Mouse (Mus musculus) embryo, embryonic 10 days (tissue): ENCODE measurements around the gene Map3k15.

Experiments
- DNase-seq: peaks from one replicate; pipeline ENCODE4 v3.0.0-alpha.2; 2015; ENCODE audit warnings: low spot score

Map3k15 gene

DNA sequence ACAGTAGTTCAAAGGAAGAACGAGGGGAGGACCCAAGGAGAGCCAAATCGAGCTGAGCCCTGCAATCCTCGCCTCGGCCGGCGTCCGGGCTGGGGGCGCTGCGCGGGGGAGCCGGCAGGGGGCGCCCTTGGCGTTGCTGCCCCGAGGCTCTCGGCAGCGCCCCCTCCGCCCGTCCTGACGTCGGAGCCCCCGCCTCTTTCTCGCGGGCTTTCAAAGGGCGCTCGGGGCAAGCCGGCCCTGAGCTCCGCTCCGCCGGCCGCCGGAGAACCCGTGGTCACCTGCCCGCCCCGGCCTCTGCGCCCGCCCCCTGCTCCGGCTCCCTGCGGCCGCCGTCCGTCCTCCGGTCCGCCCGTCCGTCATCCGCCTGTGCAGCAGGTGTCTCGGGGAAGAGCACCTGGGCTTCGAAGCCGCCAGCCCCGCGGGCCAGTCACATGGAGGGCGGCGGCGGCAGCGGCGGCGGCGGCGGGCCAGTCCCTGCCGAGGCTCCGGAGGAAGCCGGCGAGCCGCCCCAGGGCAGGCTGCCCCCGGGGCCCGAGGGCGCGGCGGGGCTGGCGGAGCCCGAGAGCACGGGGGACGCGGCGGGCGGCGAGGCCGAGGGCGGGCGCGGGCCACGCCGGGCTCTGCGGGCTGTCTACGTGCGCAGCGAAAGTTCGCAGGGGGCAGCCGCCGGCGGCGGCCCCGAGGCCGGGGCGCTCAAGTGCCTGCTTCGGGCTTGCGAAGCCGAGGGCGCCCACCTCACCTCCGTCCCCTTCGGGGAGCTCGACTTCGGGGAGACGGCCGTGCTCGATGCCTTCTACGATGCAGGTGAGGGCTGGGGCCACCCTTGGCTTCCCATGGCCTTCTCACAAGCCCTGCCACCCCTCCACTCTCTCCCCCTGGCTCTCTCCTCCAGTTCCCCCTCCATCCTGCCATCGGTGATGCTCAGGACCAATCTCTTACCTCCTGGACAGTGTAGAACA lies at the start of gene Map3k15:
Map3k15 (plus strand) TSS at position 432 of the 959 bp plus-strand sequence.
- peak; percentile 30 for DNase-seq

DNA sequence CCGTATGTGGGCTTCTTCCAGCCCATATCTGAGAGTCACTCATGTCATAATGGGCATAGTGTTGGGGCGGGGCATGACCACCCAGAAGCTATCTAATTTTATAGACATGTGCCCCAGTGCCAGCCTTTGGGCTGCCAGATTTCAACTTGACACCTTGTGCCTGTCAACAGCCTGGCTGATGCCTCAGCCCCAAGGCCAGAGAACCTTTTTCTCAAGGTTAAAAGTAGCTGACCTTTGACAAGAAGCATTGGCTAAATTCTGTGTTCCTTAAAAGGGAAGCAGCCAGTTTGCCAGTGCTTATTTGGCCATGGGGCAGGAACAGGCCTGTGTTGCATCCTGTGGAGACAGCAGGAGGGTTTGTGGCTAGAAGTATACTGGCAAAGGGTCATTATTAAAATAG lies 45.7 kb upstream of the Map3k15 start:
- no peak for DNase-seq

DNA sequence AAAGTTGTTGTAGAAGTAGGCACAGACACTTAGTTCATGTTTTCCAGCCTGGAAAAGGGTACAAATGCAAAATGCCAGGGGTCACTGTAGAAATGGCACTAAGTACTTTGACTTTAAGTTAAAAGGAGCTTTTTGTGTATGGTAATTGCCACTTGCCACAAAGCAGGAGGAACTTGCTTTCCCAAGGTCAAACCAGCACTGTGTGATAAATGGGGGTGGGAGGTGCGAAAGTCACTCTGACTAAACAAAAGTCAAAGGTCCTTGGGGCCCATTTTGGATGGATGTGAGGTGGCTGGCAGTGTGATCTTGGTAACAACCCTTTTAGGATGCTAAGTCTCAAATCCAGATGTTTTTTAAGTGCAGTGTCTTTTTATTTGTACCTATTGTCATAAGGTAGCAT lies 44.6 kb upstream of the Map3k15 start:
- DNase-seq: peak; percentile 5

DNA sequence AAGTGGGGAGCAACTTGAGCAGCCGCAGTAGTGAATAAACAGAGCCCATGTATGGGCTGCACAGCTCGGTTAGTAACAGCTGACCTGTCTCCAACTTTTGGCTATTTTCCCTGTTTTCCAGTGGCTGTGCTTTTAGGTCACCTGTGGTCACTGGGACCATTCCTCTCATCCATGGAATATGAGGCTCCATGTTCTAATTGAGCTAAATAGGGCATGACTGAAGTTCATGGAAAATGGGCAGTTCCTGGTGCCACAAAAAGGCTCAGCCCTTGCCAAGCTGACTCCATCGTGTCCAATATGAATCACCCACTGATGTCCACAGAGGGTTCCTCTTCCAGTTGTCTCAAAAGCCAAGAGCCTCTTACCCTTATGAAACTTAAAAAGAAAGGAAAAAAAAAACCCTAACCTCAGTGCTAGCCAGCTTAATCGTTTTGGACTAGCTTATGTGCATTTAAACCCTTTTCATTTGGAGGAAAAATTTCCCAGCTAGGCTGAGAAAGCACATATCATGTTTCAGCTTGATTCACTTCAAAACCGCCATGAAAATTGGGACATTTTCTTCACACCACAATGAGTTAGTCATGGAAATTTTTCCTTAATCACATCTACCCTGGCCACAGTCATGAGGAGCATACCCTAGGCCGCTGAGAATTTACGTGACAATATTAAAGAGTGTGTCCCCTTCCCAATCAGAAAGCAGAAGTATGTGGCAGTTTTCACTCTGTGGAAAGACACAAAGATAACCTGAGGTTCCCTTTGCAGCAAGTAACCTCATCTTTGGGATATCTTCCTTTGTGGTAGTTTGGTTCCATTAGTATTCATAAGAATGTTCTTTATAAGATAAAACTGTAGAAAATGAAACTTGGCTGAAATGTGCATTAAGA lies 34.4 kb upstream of the Map3k15 start:
- DNase-seq: no peak

DNA sequence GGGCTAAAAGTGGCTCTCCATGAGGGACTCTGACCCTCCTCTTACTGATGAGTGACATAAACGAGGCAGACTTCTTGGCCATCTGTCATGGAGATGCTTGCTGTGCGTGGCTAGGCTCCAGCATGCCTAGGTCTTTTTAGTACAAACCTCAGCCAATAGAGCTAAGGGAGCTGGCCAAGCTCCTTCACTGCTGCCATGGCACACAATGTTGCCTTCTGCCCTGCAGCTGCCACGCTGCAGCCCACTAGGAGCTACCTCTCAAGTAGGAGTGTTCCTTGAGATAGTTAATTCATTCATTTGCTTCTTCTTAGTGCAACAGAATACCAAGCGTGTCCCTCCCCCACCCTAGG lies 33.8 kb upstream of the Map3k15 start:
- no peak for DNase-seq

DNA sequence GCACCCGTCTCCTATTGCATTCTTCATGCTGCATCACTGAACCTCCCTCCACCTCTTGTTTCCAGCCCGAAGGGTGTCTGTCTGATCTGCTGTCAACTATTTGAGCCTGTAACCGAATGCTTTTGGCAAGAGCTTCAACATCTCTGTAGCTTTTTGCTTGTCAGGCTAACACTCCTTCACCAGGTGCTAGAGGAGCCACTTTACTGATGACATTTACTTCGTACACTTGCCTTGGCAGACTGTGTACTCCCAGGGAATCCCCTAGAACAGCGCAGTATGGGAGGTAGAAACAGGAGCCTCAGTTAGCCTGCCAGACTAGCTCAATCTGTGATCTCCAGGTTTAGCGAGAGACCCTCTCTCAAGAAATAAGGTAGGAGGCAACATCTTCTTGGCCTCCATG lies 32.8 kb upstream of the Map3k15 start:
- DNase-seq: no peak

DNA sequence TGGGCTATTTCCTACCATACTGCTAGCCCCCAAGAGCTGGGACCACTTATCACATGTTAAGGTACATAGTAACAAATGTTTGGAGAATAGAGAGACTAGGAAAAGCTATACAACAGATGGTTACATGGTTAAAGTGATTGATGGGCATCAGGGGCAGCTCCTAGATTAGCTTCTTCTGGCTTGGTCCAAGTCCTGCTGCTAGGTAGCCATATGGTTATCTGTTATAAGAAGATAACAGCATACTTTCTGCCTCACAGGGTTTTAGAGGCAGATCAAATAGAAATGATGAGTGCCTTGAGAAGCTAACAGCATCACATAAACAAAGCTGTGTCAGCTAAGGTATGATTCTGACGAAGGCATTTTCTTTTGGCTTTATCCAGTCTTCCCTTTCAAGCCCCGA lies 26.8 kb upstream of the Map3k15 start:
- DNase-seq: no peak

DNA sequence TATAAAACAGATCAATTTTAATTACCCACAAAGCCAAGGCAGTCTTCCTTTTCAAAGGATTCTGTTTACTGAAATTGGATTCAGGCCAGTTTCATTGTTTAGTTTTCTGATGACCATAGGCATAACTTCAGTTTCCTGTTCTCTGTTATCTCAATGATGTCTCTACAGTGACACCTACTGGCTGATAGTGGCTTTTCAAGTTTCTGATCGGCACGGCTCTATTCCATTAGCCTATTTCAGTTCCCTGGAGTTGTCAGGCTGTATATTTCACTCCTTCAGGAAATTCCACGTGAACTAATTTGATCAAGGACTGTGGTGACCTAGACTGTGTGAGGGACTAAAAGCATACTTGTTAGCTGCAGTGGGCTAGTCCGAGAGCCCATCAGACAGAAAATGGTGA lies 25.0 kb upstream of the Map3k15 start:
- DNase-seq: peak; percentile 70

DNA sequence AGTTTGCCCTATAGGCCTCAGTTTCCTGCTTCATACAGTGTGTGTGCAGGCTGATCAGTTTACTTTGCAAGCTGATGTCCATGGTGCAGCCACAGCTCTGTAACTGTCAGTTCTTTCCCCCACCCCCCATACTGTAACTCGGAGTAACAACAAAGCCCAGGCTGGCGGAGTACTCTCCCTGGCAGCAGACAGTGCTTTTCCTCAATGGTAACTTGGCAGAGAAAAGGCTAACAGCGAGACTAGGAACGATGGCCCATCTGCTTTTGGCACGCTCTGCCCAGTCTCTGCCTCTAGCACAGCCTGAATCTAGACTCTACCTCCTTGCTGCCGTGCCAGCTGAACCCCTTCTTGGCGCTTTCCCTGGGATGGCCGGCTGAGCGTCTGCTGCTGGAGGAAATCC lies 24.3 kb upstream of the Map3k15 start:
- no peak for DNase-seq

DNA sequence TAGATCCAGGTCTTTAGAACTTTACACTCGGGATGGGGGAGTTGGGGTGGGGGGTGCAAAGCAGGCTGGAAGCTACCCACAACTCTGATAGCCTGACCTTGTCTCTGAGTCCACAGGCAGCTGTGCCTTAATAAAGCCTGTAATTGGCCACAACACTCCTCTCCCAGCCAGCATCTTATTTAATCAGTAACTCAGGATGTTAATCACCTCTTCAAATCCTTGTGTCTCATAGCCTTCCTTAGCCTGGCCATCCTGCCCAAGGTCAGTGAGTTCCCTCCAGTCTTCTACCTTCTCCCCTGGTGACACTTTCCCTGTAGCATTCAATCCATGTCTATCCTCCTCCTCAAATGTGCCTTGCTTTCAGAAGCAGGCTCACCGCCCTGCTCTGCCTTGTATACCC lies 19.2 kb upstream of the Map3k15 start:
- DNase-seq: no peak

DNA sequence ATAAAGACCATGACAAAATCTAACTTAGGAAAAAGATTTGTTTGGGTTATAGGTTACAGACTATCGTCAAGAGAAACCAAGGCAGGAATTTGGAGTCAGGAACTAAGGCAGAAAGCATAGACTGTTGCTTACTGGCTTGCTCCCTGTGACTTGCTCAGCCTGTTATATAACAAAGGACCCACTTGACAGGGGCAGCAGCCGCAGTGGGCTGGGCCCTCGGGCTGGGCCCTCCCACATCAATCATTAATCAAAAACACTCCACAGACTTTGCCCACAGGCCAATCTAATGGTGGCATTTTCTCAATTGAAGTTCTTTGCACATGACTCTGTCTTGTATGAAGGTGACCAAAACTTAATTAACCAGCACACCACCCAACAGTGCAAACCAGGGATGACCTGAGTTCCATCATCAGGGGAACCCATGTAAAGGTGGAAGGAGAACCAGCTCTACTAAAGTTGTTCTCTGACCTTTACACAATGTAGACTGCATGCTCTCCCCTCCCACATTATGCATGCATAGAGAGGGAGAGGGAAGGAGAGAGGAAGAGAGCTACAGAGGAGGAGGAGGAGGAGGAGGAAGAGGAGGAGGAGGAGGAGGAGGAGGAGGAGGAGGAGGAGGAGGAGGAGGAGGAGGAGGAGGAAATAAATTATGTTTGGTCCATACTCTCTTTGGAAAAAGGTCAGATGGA lies 17.0 kb upstream of the Map3k15 start:
- no peak for DNase-seq

DNA sequence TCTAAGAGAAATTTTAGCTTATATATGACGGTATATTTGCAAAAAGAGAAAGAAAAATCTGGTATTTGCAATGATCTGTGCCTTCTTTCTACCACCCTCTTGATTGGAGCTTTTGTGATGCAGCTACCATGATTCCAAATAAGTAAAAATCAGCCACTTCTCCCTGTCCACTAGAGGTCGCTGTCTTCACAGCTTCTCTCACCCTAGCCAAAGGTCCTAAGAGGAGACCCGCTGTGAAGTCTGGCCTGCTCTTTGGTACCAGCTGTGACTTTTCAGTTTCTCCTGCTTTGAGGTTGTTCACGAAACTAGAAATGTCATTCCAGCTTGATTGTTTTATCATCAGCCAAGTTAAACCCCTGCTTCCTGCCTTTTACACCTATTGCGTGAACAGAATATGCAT lies 14.5 kb upstream of the Map3k15 start:
- peak; percentile 84 for DNase-seq

DNA sequence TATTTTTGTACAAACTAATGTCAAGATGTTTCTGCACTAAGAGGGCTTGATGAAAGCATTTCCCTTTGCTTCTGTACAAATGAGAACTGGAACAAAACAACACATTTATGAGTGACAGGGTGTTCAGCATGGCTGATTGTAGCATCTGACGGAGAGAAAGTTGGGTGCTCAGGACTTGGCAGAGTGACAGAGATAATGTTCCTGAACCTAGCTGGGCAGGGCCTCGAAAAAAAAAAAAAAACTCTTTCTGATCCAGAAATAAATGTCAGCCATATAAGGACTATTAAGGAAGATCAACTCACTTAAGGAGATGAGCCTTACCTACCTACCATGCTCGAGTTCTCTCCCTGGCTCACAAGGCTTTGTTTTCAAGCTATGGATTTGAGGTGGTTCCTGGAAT lies 12.0 kb upstream of the Map3k15 start:
- no peak for DNase-seq

DNA sequence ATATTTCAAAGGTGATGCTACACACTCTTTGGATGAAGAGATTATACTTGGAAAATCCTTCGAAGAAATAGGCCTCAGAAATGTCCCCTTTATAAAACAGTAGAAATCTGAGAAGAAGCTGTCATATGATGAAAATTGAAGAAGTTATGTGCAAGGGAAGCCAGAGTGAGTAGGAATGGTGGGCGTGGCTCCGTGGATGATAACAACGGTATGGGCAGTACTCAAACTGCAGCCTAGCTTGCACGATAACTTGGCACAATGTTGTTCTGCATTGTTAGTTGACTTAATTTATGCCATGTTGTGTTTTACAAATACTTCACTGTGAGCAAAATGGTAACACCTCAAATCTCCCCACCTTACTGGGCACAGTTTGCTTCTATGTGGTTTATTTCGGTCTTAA lies 7.6 kb downstream of the Map3k15 start:
- no peak for DNase-seq

DNA sequence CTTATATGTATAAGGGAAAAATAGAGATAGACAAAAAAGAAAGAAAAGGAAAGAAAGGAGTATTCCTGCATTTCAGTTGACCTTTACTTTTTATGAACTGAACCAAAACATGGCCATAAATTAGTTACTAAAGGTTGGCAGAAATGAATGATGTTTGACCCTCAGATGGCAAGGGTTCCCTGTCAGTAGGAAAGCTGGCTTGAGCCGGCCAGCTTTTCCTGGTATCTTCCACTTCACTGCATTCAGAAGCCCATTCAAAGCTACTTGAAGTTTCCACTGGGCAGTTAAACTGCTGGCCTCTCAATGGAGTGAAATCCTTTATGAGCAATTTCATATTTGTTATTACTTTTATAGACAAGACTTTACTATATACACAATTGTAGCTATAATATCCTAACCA lies 65.1 kb downstream of the Map3k15 start:
- no peak for DNase-seq

DNA sequence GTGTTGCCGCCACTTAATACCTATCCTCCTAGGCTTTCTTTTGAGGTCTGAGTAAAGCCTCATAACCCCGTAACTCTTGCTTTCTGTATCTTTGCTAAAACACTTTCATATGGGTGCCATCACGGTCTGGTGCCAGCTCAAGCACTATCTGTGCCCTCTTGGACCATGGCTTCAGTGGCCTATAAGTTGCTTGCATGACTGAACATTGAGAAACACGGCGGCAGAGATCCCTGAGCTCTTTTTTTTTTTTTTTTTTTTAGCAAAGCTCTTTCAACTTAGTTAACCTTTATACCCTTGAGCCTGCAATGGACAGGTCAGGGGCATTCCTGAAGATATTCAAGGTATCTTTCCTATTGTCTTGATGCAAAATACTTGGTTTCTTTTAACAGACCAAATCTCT lies 66.4 kb downstream of the Map3k15 start:
- DNase-seq: no peak

DNA sequence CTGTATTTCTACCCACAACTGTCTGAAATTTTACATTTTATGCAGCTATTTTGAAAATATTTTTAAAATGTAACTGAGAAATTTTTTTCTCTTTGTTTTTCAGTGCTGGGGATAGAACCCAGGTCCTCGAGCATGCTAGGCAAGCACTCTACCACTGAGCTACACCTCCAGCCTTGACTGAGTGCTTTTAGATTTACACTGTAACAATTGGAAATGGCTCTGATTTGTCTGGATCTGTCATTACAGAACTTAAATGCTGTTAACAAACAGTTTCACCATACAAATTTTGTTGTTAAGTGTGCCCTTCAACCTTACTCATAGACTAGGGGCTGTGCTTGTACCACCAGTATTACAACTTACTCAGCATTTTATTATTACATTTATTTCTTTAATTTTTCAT lies 103.7 kb downstream of the Map3k15 start:
- no peak for DNase-seq

DNA sequence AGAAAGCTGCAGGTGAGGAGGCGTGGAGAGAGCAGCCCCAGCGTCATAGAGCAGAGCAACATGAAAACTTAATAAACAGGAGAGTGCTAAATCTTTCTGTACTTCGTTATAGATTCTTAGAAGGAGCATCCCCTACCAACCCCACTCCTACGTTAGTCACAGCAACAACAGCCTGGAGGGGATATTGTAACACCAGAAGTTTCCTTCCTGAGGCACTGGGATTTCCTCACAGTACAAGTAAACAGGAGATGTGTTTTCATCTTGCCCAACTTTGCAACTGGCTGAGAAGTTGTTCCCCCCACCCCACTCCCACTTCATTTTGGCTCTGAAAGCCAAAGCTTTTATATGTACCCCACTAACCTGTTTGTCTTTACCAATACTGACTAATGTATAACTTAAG lies 119.6 kb downstream of the Map3k15 start:
- no peak for DNase-seq

DNA sequence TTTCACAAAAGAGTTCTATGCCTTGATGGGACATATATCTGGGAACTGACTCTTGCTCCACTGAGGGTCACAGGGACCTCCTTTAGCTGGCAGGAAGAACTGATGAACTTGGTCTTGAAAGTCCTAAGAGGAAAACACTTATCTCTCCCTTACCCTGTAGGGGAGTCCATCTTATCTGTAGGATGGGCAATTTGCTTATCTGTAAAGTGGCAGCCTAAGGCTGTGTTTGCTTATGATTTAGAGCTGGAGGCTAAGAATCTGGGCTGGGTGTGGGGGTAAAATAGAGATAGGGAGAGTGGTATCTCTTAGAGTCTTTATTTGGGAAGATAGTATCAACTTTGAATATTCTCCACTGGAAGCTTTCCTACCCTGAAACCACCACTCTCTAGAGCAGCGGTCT lies 125.5 kb downstream of the Map3k15 start:
- no peak for DNase-seq

DNA sequence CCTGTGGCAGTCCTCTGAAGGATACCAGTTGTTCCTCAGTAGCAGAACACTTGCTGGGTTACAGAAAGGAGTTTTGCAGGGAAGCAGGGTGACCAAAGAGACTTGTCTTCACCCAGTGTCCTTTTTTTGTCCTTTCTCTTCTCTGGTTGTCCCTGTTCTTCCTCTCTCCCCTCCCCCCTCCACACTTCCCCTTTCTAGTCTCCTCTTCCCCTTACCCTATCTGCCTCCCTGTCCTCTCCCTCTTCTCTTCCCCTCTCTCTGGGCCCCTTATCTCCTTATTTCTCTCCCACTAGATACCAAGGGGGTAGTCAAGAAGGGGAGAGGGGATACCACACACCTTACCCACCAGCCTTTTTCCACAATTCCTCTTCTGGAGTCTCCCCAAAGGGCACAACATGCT lies 127.8 kb downstream of the Map3k15 start:
- DNase-seq: no peak

DNA sequence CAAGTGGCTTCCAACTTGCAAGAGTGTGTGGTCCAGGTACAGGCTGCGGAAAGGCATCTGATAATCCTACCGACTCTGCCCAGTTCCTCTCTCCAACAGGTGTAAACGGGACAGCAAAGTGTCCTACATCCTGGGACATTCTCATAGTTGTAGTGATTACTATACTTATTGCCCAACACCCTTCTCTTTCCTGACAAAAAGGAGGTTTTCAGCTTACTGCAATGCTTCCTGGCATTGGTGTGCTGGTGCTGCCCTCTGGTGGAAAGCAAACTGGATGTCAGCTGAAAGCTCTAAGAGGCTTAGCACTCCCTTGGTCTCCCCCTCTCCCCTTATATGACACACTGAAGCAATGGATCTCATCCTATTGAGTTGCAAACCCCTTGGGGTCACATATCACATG lies 128.4 kb downstream of the Map3k15 start:
- peak; percentile 61 for DNase-seq

DNA sequence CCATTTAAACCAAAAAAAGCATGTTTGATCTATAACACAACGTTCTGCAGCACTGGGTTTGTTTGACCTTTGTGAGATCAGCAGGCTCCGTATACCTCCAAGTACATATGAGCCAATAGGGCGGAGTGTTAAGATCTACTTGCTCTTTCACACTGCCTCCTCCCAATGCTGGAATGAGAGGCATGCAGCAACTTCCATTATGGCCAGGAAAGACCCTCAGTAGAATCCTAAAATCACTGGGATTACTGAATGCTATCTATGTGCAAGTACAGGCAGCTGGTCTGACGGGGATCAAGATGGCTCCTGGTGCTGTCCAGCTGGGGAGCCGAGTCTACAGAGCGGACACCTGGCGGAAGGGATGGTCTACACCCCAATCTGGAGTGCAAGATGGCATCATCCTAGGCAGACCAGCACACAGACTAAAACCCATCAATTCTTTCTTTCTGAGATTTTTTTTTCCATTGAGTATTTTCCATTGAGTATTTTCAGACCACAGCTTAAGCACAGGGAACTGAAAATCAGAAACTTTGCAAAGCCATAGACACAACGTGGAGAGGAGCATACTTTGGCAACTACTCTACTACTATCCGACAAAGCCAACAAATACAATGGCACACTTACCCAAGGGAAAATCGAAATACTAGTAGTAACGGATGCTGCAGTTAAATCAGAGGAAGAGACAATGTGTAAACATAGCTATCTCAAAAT lies 146.1 kb downstream of the Map3k15 start:
- DNase-seq: no peak
